Mouse (Mus musculus) fibroblast of lung, adult 2 months (primary cell): ENCODE results near the gene Agpat4.
"Not testable (repeated sequence)": the region's sequence is repeated elsewhere in the genome, so short reads cannot be mapped to it uniquely, and the experiment has no call there.

Source experiments
- DNase-seq: peaks from one replicate; pipeline ENCODE4 v3.0.0-alpha.2; 2011; ENCODE audit warnings: low read depth

Agpat4 gene

DNA sequence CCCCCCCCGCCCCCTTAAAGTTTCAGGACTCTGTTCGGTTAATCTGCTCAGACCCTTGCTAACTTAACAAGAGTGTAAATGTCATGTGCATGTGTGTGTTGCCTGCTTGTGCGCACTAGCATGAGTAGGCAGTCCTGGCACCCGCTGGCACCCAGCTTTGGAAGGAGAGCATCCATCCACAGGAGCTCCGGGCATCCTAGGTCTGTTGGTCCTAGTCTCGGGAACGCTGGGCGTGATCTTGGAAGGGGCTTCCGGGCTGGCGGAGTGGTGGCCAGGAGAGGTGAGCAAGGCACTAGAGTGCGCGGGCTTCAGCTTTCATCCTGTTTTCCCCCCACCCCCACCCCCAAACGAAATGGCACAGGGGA lies at the start of gene Agpat4:
Gene Agpat4, plus strand, starts transcription at position 144 of the 365 bp plus-strand sequence.
- no peak for DNase-seq

DNA sequence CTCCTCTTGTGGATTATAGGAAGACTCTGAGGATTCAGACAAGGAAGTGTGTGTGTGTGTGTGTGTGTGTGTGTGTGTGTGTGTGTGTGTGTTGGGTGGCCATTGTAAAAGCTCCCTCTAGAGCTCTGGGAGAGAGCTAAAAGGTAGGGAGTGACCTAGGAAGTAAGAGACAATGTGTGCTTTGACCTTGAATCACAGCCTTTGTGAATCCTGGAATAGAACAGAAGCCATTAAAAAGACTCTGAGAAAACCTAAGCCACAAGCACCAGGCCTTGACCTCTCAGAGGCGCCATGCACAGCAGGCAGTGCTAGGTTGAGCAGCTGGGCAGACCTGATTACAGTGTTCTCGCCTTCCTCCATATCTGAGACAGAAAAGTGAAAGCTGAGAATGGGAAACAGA lies 41.7 kb upstream of the Agpat4 start:
- DNase-seq = no peak

DNA sequence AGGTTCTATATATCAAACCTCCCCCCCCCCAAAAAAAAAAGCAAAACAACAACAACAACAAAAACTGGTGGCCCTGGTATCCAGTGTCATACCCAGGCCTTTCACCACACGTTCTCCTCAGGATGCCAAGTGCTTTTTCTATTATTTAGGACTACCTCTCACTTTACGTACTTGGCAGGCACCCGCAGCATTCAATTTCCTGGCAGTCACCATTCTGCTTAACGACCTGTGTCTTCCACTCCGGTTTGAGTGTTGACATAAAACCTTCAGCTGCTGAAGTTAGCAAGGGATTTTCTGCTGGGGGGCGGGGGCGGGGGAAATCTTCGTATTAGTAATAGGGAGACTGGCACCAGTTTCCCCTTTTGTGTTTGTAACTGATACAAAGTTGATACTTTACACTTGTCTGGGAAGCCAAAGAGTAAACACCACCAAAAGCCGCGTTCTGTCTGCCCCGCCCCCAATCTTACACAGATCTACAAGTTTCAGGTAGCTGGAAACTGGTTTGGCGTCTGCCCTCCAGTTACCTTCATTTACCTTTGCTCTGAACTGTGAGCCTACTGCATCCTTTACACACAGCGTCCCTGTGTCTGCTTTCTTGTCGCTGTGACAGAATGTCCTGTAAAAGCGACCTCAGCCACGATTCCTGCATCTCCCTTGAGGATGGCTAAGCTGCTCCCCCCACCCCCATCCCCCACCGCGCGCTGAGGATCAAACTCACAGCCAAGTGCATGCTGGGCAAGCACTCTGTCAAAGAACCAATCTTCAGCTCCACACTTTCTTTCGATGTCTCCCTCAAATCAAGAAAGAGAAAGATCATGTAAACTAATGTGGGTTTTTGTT lies 37.6 kb upstream of the Agpat4 start:
- no peak for DNase-seq

DNA sequence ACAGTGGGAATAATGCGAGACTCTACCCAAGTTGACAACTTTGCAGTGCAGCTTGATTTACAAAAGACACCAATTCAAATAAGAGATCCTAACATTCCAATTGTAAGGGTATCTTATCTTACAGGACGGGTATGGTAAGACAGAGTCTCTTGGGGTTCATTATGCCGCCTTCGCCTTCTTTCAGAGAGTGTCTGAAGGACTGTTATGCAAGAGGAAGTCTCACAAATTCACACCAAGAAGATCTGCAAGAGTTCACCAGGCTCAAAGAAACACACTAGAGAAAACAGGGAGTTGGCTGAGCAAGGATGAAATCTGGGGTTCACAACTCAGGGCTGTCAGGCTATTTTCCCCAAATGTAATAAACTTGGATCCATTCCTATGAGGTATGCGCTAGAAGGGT lies 36.3 kb upstream of the Agpat4 start:
- no peak for DNase-seq

DNA sequence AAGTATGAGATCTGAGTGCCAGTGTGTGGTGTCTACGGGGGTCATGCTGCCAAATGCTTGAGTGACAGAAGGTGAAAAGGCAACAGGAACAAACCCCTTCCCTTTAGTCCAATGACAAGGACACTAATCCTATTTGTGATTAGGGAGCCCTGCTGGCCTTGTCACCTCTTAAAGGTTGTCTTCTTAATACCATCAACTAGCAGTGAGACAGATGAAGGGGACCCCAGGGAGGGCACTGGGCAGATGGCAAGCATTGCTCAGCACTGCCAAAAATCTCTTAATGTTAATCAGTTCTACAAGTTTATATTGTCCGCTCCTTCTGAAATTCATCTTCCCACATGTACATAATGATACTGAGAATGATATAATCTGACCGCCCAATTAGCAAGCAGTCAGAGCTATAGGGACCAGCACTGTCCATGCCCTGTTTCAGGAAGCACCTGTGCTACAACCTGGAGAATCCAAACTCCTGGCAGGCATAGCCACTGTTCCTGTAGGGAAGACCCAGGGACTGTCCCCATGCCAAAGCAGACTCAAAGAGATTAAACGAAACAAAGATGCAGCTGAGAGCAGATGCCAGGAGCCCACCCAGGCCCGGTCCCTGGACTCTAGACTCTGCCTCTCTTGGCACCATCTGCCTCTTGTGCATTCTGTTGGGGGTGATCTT lies 28.1 kb upstream of the Agpat4 start:
- no peak for DNase-seq

DNA sequence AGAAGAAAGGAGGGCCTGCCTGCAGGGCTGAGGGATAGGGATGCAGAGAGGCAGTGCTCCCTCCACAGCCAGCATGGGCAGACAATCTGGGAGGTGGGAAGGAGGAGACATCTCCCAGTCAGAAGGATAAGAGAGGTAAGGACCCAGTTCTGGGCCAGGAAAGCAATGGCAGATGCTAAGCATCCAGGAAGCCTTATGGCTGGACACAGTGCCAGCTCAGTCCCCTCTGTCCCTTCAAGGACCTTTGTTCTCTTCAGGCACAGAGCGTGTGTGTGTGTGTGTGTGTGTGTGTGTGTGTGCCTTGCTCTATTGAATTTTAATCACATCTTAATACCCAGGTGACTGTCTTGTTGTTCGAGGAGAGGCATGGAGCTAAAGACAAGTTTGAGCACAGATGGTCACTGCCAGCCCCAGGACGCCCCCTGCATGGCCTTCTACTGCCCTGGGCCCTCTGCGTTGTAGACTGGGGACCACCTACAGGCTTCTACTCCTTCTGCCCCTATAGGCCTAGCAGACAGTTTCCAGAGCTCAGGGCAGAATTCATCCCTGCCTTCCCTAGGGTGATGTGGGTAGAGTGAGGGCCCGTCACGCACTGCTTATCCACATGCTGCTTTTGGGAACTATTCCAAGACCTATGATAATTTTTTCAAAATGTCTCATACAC lies 25.5 kb upstream of the Agpat4 start:
- no peak for DNase-seq

DNA sequence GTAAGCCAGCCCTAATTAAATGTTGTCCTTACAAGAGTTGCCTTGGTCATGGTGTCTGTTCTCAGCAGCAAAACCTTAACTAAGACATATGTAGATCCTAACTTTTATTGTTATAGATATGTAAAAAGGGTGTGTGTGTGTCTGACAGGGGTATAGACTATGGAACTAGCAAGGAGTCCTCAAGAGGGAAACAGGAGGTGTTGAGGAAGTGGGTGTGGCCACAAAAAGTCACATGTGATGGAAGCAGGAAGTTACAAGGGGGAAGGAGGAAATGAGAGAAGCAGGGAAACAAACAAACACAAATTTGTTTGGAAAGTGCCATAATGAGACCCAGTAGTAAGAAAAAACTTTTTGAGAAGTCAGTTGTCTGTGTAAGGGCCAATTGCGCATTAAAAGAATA lies 24.5 kb upstream of the Agpat4 start:
- DNase-seq = no peak

DNA sequence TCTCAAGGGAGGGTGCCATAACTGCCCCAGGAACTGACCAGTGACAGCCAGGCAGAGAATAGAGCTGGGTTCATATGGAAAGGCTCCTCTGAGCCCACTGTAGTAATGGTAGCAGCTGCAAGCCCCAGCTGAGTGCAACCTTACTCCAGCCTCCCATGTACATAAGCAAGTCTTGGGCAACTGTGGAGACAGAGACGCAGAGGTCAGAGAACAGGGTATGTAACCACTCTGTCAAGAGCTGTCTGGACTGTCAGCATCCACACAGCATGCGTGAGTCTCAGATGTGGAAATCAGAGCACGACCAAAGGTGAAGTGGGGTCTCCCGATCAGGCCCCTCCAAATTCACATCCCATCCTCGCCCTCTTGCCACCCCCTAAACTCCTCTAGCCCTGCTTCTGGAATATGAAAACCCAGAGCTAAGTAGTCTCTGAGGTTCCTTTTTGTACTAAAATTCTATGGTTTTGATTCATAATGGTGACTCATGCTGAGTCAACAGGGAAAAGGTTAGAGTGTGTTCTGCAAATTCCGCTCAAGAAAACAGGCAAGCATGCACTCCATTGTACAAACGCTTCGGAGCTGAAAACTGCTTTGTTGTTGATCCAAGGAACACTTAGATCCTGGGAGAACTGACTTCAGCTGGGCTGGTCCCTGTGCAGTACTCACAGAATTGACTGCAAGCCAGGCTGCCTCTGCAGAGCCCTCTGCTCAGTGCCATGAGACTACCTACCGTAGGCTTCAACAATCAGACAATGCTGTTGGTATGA lies 23.5 kb upstream of the Agpat4 start:
- peak; percentile 93 for DNase-seq

DNA sequence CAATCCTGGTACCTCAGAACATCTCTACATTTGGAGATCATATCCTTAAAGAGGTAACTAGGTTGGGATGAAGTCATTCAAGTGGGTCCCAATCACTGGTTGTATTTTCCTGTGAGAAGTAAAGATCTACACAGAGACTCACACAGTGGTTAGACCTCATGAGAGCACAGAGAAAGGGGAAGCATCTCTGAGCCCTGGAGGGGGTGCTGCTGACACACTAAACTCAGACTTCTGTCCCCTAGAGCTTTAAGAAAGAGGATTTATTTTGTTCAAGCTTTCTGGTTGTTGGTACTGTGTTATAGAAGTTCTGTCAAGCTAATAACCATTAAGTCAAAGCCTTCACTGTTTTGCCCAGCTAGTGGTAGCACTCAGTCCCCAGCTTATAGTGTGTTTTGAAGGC lies 19.1 kb upstream of the Agpat4 start:
- no peak for DNase-seq

DNA sequence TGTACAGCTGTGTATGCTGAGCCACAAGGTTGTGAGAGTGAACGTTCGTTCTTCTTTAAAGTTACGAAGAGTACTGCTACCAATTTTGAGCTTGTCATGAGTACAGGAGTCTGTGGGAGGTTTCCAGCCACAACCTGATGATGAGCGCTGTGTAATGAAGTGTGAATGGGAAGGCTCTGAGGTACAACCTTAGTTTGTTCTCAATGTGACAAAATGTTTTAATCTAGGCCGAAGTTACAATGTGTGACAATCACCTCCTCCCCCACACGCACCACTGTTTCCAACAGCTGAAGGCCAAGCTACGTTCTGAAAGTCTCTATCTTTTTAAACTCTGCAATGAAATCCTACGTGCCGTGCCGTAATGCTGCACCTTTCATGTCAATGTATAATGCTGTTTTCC lies 16.2 kb upstream of the Agpat4 start:
- DNase-seq = no peak

DNA sequence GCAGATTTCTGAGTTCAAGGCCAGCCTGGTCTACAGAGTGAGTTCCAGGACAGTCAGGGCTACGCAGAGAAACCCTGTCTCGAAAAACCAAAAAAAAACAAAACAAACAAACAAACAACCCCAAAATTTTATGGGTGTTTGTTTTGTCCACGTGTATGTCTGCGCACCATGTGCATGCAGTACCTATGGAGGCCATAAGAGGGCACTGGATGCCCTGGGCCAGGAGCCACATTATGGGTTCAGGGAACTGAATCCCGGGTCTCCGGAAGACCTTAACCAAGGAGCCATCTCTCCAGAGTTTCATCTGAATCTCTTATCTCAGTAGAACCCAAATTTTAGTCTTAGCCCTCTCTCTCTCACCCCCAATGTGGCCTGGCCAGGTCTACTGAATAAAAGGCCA lies 14.7 kb upstream of the Agpat4 start:
- no peak for DNase-seq

DNA sequence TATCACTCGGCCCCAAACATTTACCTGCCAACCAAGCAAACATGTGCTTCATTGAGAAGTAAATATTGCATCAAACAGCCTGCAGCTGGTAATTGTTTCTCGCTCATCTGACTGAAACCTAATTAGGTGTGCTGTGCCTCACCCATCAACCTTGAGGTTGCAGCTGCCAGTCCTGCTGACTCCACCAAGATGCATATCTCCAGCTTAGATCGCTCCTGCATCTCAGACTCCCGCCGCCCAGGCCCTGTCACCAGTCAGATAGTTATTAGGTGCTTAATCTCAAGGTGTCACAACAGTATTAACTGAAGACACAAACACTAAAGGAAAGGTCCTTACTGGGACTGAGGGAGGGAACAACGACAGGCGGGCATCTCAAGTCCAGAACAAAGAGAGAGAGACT lies 14.3 kb upstream of the Agpat4 start:
- DNase-seq = no peak

DNA sequence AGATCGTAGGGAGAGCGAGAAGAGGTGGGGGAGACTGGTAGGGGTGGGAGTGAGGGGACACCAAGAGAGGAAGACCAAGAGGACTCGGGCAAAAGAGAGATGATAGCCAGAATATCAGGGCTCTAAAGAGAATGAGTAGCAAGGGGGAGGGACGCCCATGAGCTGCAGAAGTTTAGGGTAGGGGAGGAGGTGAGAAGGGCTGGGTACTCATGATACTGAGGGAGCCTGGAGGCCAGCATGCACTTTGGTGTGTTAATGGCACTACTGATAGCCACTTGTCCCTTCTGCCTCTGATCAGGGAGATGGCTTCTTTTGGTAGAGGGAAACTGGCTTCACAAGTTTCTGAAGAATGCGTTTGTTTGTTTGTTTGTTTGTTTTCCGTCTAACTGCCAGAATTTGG lies 13.8 kb upstream of the Agpat4 start:
- no peak for DNase-seq

DNA sequence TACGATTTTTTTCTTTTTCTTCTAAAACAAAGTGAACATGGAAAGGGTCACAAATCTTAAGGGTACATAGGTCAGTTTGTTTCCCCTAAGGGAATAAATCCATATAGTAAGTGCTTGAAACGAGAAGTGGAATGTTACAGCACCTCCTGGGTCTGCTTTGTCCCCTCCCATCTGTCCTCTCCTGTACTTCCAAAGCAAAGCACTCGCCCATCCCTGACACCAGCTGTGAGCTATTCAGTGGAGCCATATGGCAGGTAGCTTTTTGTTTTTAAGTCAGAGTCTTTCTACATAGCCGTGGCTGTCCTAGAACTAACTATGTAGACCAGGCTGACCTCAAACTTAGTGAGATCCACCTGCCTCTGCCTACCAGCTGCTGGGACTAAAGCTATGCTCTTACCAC lies 12.2 kb upstream of the Agpat4 start:
- no peak for DNase-seq

DNA sequence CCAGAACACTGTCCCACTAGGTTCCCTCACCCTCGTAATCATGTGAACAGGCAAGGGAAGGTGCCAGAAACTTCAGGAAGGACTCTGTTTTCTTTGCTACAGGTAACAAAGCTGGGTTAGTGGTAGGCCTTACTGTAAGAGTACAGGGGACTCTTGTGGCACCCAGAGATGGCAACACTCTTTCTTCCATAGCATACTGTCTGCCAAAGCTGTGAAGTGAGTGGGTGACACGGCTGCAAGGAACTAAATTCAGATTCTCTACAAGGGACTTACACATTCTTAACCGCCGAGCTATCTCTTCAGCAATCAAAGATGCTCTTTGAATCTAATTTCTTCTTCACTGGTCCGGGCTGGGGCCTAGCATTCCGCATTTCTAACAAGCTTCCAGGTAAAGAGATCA lies 4.9 kb upstream of the Agpat4 start:
- no peak for DNase-seq

DNA sequence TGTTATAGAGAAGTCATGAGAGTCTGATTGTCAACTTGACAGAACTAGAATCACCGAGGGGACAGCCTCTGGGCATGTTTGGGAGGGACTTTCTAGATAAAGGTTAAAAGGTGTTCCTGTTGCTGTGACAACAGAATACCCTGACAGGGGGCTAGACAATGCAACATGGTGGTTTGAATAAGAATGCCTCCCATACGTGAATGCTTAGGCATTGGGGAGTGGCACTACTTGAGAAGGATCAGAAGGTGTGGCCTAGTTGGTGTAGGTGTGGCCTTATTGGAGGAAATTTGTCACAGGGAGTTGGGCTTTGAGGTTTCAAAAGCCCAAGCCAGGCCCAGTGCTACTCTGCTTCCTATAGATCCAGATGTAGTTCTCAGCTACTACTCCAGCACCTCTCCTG lies 3.4 kb upstream of the Agpat4 start:
- no peak for DNase-seq

DNA sequence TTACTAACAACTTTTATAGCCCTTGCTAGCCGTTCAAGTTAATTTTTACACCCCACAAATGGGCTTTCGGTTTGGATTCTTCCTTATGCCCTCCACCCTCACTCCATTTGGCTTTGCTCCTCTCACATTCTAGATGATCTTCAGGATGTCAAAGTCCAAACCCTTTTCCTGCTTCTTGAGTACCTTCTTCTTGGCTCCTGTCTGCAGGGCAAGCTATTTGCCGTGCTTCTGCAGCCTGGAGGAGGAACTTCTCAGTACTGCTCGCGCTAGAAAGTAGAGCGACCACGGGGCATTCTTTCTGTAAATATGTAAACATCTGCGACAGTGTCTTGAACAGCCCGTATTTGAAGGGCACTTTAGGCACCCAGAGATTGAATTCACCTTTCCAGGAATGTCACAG lies 373 bp upstream of the Agpat4 start:
- no peak for DNase-seq

DNA sequence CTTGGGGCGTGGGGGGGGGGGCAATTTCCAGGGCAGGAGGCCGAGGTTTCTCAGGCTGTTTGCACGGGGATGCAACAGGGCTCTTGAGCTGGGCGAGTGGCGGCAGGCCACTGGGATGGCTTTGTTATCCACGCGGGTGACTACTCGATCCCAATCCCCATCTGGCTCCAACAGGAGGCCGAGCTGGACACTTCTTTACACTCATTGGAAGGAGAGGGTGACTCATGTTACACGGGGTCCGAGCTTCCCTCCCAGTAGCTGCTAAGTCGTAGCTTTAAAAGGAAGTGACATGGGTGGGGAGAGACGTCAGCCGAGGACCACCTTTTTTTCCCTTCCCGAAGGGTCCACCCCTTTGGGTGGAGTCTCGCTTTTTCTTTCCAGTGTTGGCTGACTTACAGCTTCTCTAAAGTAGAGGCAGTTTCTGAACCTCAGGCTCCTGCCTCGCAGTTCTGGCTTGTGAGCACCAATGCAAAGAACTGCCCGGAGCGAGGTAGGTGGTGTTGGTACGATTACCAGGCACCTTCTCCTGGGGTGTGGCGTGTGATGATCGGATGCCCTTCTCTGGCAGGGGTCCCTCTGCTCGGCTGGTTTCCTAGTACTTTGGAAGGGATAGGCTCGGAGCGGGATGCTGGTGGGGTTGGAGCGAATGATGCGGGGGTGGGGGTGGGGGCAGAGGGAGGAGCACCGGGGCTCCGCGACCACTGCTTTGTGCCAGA lies 580 bp downstream of the Agpat4 start:
- DNase-seq = peak; percentile 90

DNA sequence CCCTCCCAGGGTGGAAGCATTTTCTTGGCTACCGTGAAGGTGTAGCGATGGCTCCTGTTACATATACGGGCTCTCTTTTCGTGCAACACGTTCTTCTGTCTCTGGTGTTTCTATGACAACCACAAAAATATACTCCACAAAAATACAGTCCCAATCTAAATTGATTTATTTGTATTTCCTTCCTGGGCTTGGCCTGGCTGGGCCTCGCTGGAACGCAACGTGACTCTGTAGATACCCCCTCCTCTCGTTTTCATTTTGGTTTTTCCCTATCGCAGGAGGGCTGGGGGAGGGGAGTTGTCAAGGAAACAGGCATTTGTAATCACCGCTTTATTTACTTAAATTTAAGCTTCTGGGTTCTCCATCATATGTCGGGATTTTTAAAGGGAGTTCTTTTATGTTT lies 1.2 kb downstream of the Agpat4 start:
- DNase-seq = no peak

DNA sequence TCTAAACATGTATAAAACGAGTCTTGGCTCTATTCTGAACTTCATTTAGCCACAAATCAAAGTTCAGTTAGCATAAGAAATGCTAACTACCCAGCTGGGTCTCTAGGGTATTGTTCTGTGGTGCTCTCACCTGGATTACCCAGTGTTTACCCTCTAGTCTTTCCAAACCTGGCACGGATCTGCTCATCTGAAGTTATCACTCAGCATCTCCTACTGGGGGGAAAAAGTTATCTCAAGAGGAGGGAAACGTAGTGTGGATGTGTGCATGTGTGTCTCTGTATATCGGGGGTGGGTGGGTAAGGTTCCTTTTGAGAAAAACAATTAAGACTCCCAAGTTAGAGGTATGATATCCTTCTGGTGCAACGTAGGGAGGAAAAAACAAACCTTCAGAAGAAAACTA lies 1.8 kb downstream of the Agpat4 start:
- no peak for DNase-seq

DNA sequence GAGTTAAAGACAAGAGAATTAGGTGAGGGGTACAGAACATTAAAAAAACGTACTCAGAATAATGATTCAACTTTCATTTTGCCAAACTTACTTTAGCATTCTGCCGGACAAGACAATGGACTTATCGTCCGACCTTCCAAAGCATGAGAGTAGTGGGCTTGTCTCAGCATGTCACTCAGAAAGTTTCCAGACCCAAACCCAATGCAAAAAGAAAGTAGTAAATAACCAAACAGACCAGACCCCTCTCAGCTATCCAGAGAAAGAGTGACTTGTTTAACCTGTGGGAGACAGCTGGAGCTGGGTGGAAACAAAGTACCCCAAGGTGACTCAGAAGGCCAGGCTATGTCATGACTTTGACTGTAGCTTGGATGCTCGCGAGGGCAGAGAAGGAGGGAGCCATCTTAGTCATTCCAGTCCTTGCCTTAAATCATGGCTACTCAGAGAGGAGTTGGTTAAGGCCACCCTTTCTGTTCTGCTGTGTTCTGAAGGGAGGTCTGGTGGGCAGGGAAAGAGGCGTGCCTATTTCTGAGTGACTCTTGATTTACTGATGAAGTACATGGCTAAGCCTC lies 2.8 kb downstream of the Agpat4 start:
- DNase-seq = no peak

DNA sequence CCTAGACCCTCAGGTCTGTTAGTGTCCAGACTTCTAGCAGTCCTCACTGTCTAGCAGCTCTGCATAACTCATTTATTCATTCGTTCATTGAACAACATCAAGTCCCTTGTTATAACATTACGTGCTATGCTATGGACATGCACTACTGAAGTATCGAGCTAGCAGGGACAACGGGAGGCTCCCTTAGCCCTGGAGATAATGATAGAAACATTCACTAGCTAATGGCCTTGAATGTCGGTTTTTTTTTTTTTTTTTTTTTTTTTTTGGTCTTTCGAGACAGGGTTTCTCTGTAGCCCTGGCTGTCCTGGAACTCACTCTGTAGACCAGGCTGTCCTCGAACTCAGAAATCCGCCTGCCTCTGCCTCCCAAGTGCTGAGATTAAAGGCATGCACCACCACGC lies 3.8 kb downstream of the Agpat4 start:
- not testable (repeated sequence) for DNase-seq
